Mouse (Mus musculus): ENCODE results near the gene Polg.

DNA sequence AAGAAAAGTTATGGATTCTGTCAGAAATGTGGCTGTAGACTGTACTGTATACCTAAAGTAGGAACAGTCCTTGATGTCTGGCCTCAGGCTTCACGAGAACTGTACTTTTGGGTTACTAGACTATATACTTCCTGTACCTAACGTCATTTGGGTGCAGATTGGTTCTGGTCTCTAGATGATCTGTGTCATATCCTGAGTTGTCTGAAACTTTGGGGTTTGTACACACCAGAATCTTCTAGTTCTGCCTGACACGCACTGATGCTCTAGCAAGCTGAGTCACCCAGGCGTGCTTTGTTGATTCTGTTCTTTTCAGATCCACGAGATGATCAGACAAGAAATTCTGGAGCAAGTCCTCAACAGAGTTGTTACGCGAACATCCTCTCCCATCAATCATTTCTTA lies 46.2 kb downstream of the Polg start:
- TF ChIP-seq POLR2A (IDR thresholded peaks at IDR 0.05; ENCODE audit: low read depth, low read length): no peak
- no peak for TF ChIP-seq TBP (conservative IDR thresholded peaks at IDR 0.05; ENCODE audit: low read depth, low read length)
- TF ChIP-seq UBTF (IDR thresholded peaks at IDR 0.05; ENCODE audit: low read depth, low read length): no peak
- TF ChIP-seq CTCF (conservative IDR thresholded peaks at IDR 0.05 in 1 of 2, IDR thresholded peaks at IDR 0.05 in 1 of 2; ENCODE audit: low read depth in 2 of 2, low read length in 2 of 2): no peak
- no peak for TF ChIP-seq EP300 (IDR thresholded peaks at IDR 0.05; ENCODE audit: low read length)
- no peak for TF ChIP-seq MAX (IDR thresholded peaks at IDR 0.05; ENCODE audit: low read length)
- no peak for TF ChIP-seq ZKSCAN1 (IDR thresholded peaks at IDR 0.05; ENCODE audit: borderline replicate concordance, low read depth, low read length)
- TF ChIP-seq RCOR1 (conservative IDR thresholded peaks at IDR 0.05; ENCODE audit: low read depth, low read length): no peak
- TF ChIP-seq JUND (conservative IDR thresholded peaks at IDR 0.05; ENCODE audit: low read depth, low read length): no peak

All from CH12.LX (cell line).